ENCODE assay signal across 8 mouse cellular contexts in genomic region chr11:113618672-113619419, GRCm38 (mm10). TPM values are rescaled to one million over a fixed set of nuclear protein-coding genes. Genes with fewer than 3 reads are reported as not detected.
A peak's percentile ranks its signal among the peaks of the same experiment; 100 is the strongest.
DNase-seq lines count a peak whose midpoint lies in the region; ATAC-seq and TF ChIP-seq lines count a peak whose summit lies in the region.

Gene Sstr2, plus strand, starts transcription at chr11:113619342.

- no peaks in the 10 kb centered on the region for H3K9me3 ChIP-seq in hindbrain, postnatal 0 days (ENCODE audit: low read length)

- no peaks in the 10 kb centered on the region for H3K36me3 ChIP-seq in hindbrain, postnatal 0 days (ENCODE audit: insufficient read depth, low read length)

- intact Hi-C loops in left cerebral cortex, postnatal 14 days (cut with DNase I), result loop anchor here (10.0 kb wide), 1 partner anchor 104 kb away; no protein-coding TSS in a partner anchor

- ATAC-seq in hindbrain, postnatal 0 days, result peak; percentile 82
- ATAC-seq in megakaryocyte progenitor cell, adult 5-6 weeks (replicated peaks; ENCODE audit: poor library complexity), result peak; percentile 47
- no peak for ATAC-seq in monocyte, adult 5-6 weeks (replicated peaks; ENCODE audit: insufficient number of reproducible peaks, low FRiP score, low TSS enrichment, poor library complexity, severe bottlenecking)

- peak within 1 kb of the TSS; percentile 74 for H3K4me2 ChIP-seq in hindbrain, postnatal 0 days (ENCODE audit: low read depth, low read length)

- H3K27ac ChIP-seq in hindbrain, postnatal 0 days, result peak within 1 kb of the TSS; percentile 76

- TF ChIP-seq CTCF in hindbrain, postnatal 0 days (IDR thresholded peaks at IDR 0.05; ENCODE audit: low read depth), result no peak

- H3K9ac ChIP-seq in hindbrain, postnatal 0 days (replicated peaks; ENCODE audit: low read length), result peak within 1 kb of the TSS; percentile 61

- under 1% methylated on average over 54 of the region's 54 CpGs for WGBS in hindbrain, postnatal 0 days

- H3K4me1 ChIP-seq in hindbrain, postnatal 0 days (ENCODE audit: insufficient read depth, low read length), result peaks cover 8% of the 10 kb centered on the region

- peak; percentile 42 for DNase-seq in WW6 (ENCODE audit: low read depth, low spot score)
- peak; percentile 95 to 97 for DNase-seq in cerebellum, postnatal 10 days
- DNase-seq in frontal cortex, postnatal 25 days (ENCODE audit: low spot score in 2 of 2), result peak; percentile 57 to 66
- DNase-seq in hindbrain, postnatal 0 days (ENCODE audit: low spot score), result peak; percentile 90
- peak; percentile 62 to 82 for DNase-seq in left cerebral cortex, postnatal 14 days (ENCODE audit: low spot score in 2 of 2)
- peak; percentile 83 for DNase-seq in right cerebral cortex, postnatal 14 days

- H3K27me3 ChIP-seq in hindbrain, postnatal 0 days (ENCODE audit: insufficient read depth, low read length), result no peaks in the 10 kb centered on the region

- peak within 1 kb of the TSS; percentile 50 for H3K4me3 ChIP-seq in hindbrain, postnatal 0 days (ENCODE audit: low read length)

RNA-seq across cellular contexts. Expression of gene Sstr2, which starts in this region (rescaled TPM):
- 58.9 and 94.0 TPM in 2 replicates for total RNA-seq in hindbrain, postnatal 0 days (2014; rRNA removed)
- 32.4 and 37.6 TPM in 2 replicates for polyA plus RNA-seq in hindbrain, postnatal 0 days (2015; fragmentation: Nextera tagmentation; extraction: Ambion mirVana)
- 10 to 100 TPM; 35.7 to 36.2 TPM for total RNA-seq in left cerebral cortex, postnatal 14 days (2021)
- 0.35 and 0.46 TPM in 2 replicates for total RNA-seq in megakaryocyte progenitor cell, adult 5-6 weeks (2015)
- total RNA-seq in megakaryocyte progenitor cell, adult 5-6 weeks (2017), result 1.6 TPM in 1 of 2 replicates, not detected in the other
- total RNA-seq in monocyte, adult 5-6 weeks (2017), result 0.29 TPM in 1 of 3 replicates, not detected in the others

Comparison
In these comparisons a context has a peak if more than half of its experiments do, and no peak if none do; other contexts are left out.
1. RNA of gene Sstr2 (total RNA-seq): 58.9 to 94.0 TPM in hindbrain, postnatal 0 days and 35.7 to 36.2 TPM in left cerebral cortex, postnatal 14 days; 0.35 to 1.6 TPM in megakaryocyte progenitor cell, adult 5-6 weeks and 0.29 TPM in monocyte, adult 5-6 weeks; every median in the first group is over 10 times any median in the second.
2. DNase-seq: peak in every context shown above with its lines; median percentile 96 in cerebellum, postnatal 10 days; 90 in hindbrain, postnatal 0 days; 83 in right cerebral cortex, postnatal 14 days; 72 in left cerebral cortex, postnatal 14 days; 62 in frontal cortex, postnatal 25 days; 42 in WW6.